Mouse (Mus musculus): ENCODE data around the gene Slc2a1. TPM values are rescaled to one million over a fixed set of nuclear protein-coding genes. Genes with fewer than 3 reads are reported as not detected.

Slc2a1 gene
- polyA plus RNA-seq, 1 experiment: 20.9 TPM

DNA sequence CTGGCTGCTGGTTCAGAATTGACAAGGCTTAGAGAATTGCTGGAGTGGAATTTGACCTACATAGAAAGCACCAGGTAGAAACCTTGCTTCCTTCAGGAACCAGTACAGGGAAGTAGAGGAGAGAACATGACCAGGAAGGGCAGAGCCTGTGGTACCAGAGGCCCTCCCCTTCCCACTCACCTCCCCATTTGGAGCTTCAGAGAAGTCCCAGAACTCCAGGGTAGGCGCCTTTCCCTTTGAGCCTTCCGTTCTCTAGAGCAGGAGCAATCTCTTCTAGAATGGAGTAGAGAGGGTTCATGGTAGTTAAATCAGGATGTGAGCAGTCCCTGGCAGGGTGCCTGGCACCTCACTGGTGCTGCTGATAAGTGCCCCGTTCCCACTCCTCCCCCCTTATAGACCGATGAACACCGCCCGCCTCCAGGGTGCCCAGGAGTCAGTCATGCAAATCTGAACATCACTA is 7.1 kb downstream of the Slc2a1 start:
- H3K4me3 ChIP-seq (replicated peaks; ENCODE audit: control insufficient read depth, low read depth, low read length): no peak overlapping the region
- TF ChIP-seq CTCF (IDR thresholded peaks at IDR 0.05; ENCODE audit: control insufficient read depth, insufficient read depth, low read length) (no peak), POLR2A (IDR thresholded peaks at IDR 0.05; ENCODE audit: borderline replicate concordance, control insufficient read depth, low read depth, low read length) (no peak)
- WGBS: 34% methylated on average over 6 of the region's 6 CpGs
- H3K4me1 ChIP-seq (ENCODE audit: control insufficient read depth, insufficient read depth, low read length): peaks cover 2% of the 10 kb centered on the region; the same call in 1 of the 2 replicates
- H3K27ac ChIP-seq (ENCODE audit: control insufficient read depth, insufficient read depth, low read depth, low read length, poor library complexity): no peak overlapping the region

DNA sequence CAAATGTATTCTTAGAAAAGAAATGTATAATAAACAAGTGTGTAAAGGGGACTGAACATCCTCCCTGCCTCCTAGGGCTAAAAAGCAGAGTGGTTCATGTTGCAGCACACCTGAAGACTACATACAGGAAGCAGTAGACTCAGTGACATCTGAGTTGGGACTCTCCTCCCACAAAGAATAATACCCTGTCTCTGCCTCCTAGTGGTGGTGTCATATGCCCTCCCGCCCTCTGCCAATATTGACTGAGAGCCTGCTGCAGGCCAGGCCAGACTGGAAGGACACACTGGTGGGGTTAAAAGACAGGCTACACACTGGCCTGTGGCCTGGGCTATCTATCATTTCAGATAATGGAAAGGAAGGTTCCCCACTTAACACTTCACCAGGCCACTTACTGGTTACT is 7.8 kb downstream of the Slc2a1 start:
- Histone ChIP-seq H3K4me3 (replicated peaks; ENCODE audit: control insufficient read depth, low read depth, low read length) (no peak overlapping the region), H3K27ac (ENCODE audit: control insufficient read depth, insufficient read depth, low read depth, low read length, poor library complexity) (no peak overlapping the region), H3K4me1 (ENCODE audit: control insufficient read depth, insufficient read depth, low read length) (peaks cover 2% of the 10 kb centered on the region; the same call in 1 of the 2 replicates)
- 75% methylated on average over 1 of the region's 1 CpGs for WGBS
- TF ChIP-seq POLR2A (IDR thresholded peaks at IDR 0.05; ENCODE audit: borderline replicate concordance, control insufficient read depth, low read depth, low read length): no peak
- no peak for TF ChIP-seq CTCF (IDR thresholded peaks at IDR 0.05; ENCODE audit: control insufficient read depth, insufficient read depth, low read length)

DNA sequence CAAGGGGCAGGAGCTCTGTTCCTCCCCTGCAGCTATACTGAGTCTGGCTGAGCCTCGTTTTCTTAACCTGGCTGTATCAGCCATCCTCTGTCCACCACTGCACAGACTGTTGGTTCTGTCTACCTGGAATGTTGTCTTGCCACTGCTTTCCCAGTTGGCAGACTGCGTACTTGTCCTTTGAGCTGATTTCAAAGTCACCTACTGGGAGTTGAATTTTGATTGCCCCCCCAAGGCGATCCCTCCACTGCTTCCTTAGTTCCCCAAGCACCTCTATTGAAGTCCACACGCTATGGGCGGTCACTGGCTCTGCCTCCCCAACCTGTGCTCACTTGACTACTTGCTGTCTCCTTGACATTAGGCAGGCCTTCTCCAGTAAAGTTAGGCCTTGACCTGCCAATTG is 9.1 kb downstream of the Slc2a1 start:
- Histone ChIP-seq H3K27ac (ENCODE audit: control insufficient read depth, insufficient read depth, low read depth, low read length, poor library complexity) (no peak overlapping the region), H3K4me1 (ENCODE audit: control insufficient read depth, insufficient read depth, low read length) (peaks cover 2% of the 10 kb centered on the region; the same call in 1 of the 2 replicates)

DNA sequence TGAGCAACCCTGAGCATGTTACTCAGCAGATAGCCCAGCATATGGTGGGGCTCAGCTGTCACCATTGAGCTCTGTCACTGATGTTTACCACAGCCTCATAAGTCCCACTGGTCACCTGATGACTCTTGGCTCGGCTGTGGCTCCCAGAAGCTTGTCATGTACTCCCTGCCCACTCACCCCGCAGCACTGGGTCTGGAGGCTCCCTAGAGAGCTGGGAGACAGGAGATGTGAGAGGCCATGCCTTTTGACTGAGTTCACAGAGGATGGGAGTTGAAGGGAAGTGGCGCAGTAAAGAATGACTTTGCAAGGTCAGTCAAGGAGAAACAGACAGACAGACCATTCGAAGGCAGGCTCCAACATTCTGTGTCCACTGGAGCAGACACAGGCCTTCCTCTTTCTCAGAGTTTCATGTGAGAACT is 10.2 kb downstream of the Slc2a1 start:
- H3K4me1 ChIP-seq (ENCODE audit: control insufficient read depth, insufficient read depth, low read length): peaks cover 2% of the 10 kb centered on the region; the same call in 1 of the 2 replicates
- peak overlapping the region; percentile 55; the same call in 1 of the 2 replicates for H3K27ac ChIP-seq (ENCODE audit: control insufficient read depth, insufficient read depth, low read depth, low read length, poor library complexity)
- H3K4me3 ChIP-seq (replicated peaks; ENCODE audit: control insufficient read depth, low read depth, low read length): no peak overlapping the region
- WGBS: 47% methylated on average over 4 of the region's 4 CpGs
- no peak for TF ChIP-seq CTCF (IDR thresholded peaks at IDR 0.05; ENCODE audit: control insufficient read depth, insufficient read depth, low read length)
- no peak for TF ChIP-seq POLR2A (IDR thresholded peaks at IDR 0.05; ENCODE audit: borderline replicate concordance, control insufficient read depth, low read depth, low read length)

More for the DNA sequence above, 9.1 kb downstream of the Slc2a1 start:
- TF ChIP-seq POLR2A (IDR thresholded peaks at IDR 0.05; ENCODE audit: borderline replicate concordance, control insufficient read depth, low read depth, low read length): no peak
- no peak for TF ChIP-seq CTCF (IDR thresholded peaks at IDR 0.05; ENCODE audit: control insufficient read depth, insufficient read depth, low read length)
- no peak overlapping the region for H3K4me3 ChIP-seq (replicated peaks; ENCODE audit: control insufficient read depth, low read depth, low read length)
- 88% methylated on average over 5 of the region's 5 CpGs for WGBS

DNA sequence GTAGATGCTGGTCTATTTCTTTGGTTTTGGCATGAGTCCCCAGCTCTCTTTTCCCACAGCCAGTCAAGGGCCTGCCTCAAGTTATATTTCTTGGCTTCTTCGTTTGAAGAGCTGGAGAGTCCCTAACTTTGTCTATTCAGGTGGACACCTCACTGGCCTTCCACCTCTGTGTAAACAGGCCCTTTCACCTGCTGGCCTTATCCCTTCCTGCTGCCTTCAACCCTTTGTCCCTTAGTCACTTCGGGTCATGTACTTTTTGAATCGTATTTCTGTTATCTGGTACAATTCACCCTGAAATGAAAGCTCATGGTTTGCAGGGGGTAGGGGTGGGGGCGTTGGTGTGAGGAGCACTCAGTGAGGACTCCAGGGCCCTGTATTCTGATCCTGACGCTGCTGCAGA is 10.8 kb downstream of the Slc2a1 start:
- Histone ChIP-seq H3K4me3 (replicated peaks; ENCODE audit: control insufficient read depth, low read depth, low read length) (no peak overlapping the region), H3K4me1 (ENCODE audit: control insufficient read depth, insufficient read depth, low read length) (peaks cover 2% of the 10 kb centered on the region; the same call in 1 of the 2 replicates), H3K27ac (ENCODE audit: control insufficient read depth, insufficient read depth, low read depth, low read length, poor library complexity) (no peak overlapping the region)
- TF ChIP-seq CTCF (IDR thresholded peaks at IDR 0.05; ENCODE audit: control insufficient read depth, insufficient read depth, low read length) (no peak), POLR2A (IDR thresholded peaks at IDR 0.05; ENCODE audit: borderline replicate concordance, control insufficient read depth, low read depth, low read length) (no peak)
- 69% methylated on average over 5 of the region's 5 CpGs for WGBS

DNA sequence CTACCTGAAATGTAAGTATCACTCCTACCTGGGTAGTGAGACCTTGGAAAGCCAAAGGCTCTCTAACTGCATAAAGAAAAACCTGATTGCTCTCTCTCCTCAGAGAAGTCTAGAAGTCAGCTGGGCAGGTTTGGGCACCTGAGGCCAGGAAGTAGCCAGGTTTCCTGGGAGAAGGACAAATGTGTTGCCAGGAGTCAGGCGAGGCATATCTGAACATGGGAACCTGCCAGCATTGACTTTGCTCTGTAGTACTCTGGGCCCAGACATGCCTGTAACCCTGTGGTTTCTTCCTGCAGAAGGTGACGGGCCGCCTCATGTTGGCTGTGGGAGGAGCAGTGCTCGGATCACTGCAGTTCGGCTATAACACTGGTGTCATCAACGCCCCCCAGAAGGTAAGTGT is 11.6 kb downstream of the Slc2a1 start:
- peaks cover 2% of the 10 kb centered on the region; the same call in 1 of the 2 replicates for H3K4me1 ChIP-seq (ENCODE audit: control insufficient read depth, insufficient read depth, low read length)
- H3K27ac ChIP-seq (ENCODE audit: control insufficient read depth, insufficient read depth, low read depth, low read length, poor library complexity): no peak overlapping the region
- no peak overlapping the region for H3K4me3 ChIP-seq (replicated peaks; ENCODE audit: control insufficient read depth, low read depth, low read length)
- TF ChIP-seq CTCF (IDR thresholded peaks at IDR 0.05; ENCODE audit: control insufficient read depth, insufficient read depth, low read length) (no peak), POLR2A (IDR thresholded peaks at IDR 0.05; ENCODE audit: borderline replicate concordance, control insufficient read depth, low read depth, low read length) (no peak)
- 85% methylated on average over 6 of the region's 6 CpGs for WGBS

DNA sequence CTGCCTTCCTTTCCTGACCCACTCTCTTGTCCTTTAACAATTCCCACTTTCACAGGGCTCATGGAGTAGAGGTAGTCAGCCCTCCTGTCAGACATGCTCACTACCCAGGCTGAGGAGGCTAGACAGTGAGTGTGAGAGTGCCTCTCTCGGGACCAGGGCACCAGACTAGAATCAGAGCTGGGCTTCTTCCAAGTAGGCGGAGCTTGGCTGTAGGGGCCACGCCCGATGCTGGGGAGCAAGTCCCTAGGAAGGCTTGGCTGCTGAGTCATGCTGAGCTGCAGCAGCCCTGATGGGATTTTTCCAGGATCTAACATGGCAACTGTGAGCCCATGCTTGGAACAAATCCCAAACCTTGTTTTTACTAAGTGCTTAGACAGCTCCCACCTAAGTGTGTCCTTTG is 12.7 kb downstream of the Slc2a1 start:
- peaks cover 6% of the 10 kb centered on the region; the same call in 1 of the 2 replicates for H3K4me1 ChIP-seq (ENCODE audit: control insufficient read depth, insufficient read depth, low read length)
- WGBS: 49% methylated on average over 4 of the region's 4 CpGs

DNA sequence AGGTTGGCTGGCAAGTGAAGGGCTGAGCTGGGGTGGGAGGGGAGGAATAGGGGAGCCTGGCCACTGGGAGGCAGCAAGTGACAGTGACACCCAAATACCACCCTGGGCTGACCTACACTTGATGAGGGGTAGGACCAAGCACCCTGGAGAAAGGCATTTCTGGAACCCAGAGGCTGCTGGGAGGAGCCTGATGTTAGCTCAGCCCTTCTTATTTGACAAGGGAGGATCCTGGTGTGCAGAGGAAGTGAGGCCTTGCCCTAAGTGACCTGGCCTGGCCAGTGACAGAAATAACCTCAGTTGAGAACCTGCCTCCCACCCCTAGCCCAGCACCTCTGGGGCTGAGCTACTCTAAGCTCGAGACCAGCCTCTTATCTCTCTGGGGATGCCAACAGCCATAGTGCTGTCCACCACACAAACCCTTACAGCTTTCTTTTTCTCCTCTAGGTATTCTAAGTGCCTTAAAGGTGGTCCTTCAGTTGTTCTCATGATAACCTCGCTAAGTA is 16.3 kb downstream of the Slc2a1 start:
- Histone ChIP-seq H3K4me1 (ENCODE audit: control insufficient read depth, insufficient read depth, low read length) (peaks cover 11% of the 10 kb centered on the region; the same call in 1 of the 2 replicates), H3K27ac (ENCODE audit: control insufficient read depth, insufficient read depth, low read depth, low read length, poor library complexity) (peak overlapping the region; percentile 83), H3K4me3 (replicated peaks; ENCODE audit: control insufficient read depth, low read depth, low read length) (no peak overlapping the region)
- TF ChIP-seq CTCF (IDR thresholded peaks at IDR 0.05; ENCODE audit: control insufficient read depth, insufficient read depth, low read length): no peak
- no peak for TF ChIP-seq POLR2A (IDR thresholded peaks at IDR 0.05; ENCODE audit: borderline replicate concordance, control insufficient read depth, low read depth, low read length)
- 58% methylated on average over 2 of the region's 2 CpGs for WGBS

More for the DNA sequence above, 12.7 kb downstream of the Slc2a1 start:
- TF ChIP-seq CTCF (IDR thresholded peaks at IDR 0.05; ENCODE audit: control insufficient read depth, insufficient read depth, low read length): no peak
- no peak for TF ChIP-seq POLR2A (IDR thresholded peaks at IDR 0.05; ENCODE audit: borderline replicate concordance, control insufficient read depth, low read depth, low read length)
- H3K27ac ChIP-seq (ENCODE audit: control insufficient read depth, insufficient read depth, low read depth, low read length, poor library complexity): no peak overlapping the region
- H3K4me3 ChIP-seq (replicated peaks; ENCODE audit: control insufficient read depth, low read depth, low read length): no peak overlapping the region
